Mouse (Mus musculus) erythroblast, embryonic 14.5 days (primary cell): Measurements from ENCODE around the gene Ndufa3.

Experiments
- GATA1 ChIP-seq: IDR thresholded peaks from 2 replicates; pipeline ENCODE4 v1.6.1; 2012; ENCODE audit warnings: low read length, inconsistent platforms, mixed read lengths
- TAL1 ChIP-seq: IDR thresholded peaks from 3 replicates; pipeline ENCODE4 v1.6.1; 2012; ENCODE audit warnings: low read length, inconsistent platforms, mixed read lengths

DNA sequence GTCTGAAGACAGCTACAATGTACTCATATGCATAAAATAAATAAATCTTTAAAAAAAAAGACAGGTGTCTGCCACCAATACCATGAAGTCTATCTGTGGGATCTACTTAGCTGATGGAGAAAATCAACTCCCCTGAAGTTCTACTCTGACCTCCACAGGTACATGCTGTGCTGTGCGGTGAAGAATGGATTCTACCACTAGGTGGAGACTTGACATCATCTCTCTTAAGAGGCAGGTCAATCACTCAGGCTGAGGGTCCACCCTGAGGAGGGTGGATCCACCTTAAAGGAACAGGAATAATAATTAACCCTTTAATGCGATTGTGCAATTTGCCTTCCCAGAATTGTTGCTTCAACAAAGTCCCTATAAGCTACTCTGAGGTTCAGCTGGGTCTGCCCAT lies 10.4 kb upstream of the Ndufa3 start:
- no peak for TF ChIP-seq TAL1
- no peak for TF ChIP-seq GATA1
